Mouse (Mus musculus) forebrain, embryonic 15.5 days (tissue): ENCODE results near the gene Slc1a2. TPM values are rescaled to one million over a fixed set of nuclear protein-coding genes. Genes with fewer than 3 reads are reported as not detected.

Experiments used
- ATAC-seq: fragments of 200-750 bp; cut with Nextera tagmentation; replicated peaks from 2 replicates; pipeline ENCODE4 v1.8.0; 2017; ENCODE audit warnings: mild to moderate bottlenecking, moderate TSS enrichment, moderate library complexity
- H3K27ac ChIP-seq: fragments of 300-500 bp; sonication (generic); replicated peaks from 2 replicates; pipeline ENCODE4 v1.5.1; 2015; ENCODE audit warnings: mild to moderate bottlenecking, inconsistent platforms
- H3K27me3 ChIP-seq: fragments of 300-500 bp; sonication (generic); 2 replicates; pipeline ENCODE4 v1.6.1; 2015; ENCODE audit warnings: inconsistent platforms
- H3K36me3 ChIP-seq: fragments of 300-500 bp; sonication (generic); 2 replicates; pipeline ENCODE4 v1.6.1; 2015; ENCODE audit warnings: mild to moderate bottlenecking, inconsistent platforms
- H3K4me1 ChIP-seq: fragments of 300-500 bp; sonication (generic); 2 replicates; pipeline ENCODE4 v1.6.1; 2015; ENCODE audit warnings: inconsistent platforms
- H3K4me2 ChIP-seq: fragments of 300-500 bp; sonication (generic); replicated peaks from 2 replicates; pipeline ENCODE4 v1.6.1; 2015; ENCODE audit warnings: mild to moderate bottlenecking, inconsistent platforms
- H3K4me3 ChIP-seq: fragments of 300-500 bp; sonication (generic); 2 replicates; pipeline ENCODE4 v1.5.1; 2015; ENCODE audit warnings: mild to moderate bottlenecking, inconsistent platforms
- H3K9ac ChIP-seq: fragments of 300-500 bp; sonication (generic); replicated peaks from 2 replicates; pipeline ENCODE4 v1.6.1; 2015; ENCODE audit warnings: mild to moderate bottlenecking, inconsistent platforms
- H3K9me3 ChIP-seq: fragments of 300-500 bp; sonication (generic); 2 replicates; pipeline ENCODE4 v1.6.1; 2016; ENCODE audit warnings: inconsistent platforms
- WGBS: fragments of 180-500 bp; shearing (Covaris S2); methylation state at CpG from one replicate; pipeline ENCODE4 v1.1.7; 2015; ENCODE audit warnings: mixed read lengths; 5-methylcytosine and 5-hydroxymethylcytosine counted together
- polyA plus RNA-seq: library from polyadenylated mRNA; unstranded; fragments of >200 nt; fragmentation: Nextera tagmentation; extraction: Ambion mirVana; gene quantifications from 2 replicates; pipeline ENCODE4 v1.2.1, GENCODE M21; 2015

Slc1a2 gene
- polyA plus RNA-seq, 1 experiment from 2014 or later = 11.4 TPM

DNA sequence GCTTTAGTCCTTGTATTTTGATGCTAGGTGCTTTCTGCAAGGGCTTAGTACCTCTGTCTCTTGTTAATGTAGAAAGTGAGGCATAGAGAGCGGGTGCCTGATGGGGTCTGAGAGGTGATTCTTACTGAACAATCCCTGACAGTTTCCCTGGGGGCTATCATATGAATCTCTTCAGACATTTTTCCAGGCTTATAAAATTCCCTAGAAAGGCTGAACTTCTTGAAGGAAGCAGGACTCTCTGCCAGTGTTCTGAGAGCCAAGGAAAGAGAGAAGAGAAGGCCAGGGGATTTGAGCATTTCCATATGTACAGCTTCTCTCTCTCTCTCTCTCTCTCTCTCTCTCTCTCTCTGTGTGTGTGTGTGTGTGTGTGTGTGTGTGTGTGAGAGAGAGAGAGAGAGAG is 151.0 kb downstream of the Slc1a2 start:
- Histone ChIP-seq H3K27me3 (no peaks in the 10 kb centered on the region), H3K9me3 (no peaks in the 10 kb centered on the region), H3K4me3 (no peak overlapping the region), H3K36me3 (no peaks in the 10 kb centered on the region), H3K4me1 (no peaks in the 10 kb centered on the region), H3K27ac (no peak overlapping the region), H3K4me2 (no peak overlapping the region), H3K9ac (no peak overlapping the region)
- no peak for ATAC-seq
- WGBS = 94% methylated on average over 1 of the region's 1 CpGs

DNA sequence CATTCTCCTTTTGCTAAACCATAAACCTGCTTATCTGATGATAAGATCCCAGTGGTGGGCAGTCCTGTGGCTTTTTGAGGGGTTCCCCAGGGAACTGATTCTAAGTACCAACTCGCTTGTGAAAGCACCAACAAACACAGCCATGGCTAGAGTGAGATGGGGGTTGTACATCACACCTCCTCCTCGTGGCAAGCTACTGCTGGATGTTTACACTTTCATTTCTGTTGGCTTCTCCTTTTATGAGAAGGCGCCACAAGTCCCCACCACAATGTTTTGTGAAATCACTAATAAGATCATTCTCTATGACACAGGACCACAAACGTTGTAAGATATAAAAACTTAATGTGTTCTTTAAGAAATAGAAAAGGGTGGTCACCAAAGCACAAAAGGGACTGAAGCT is 154.3 kb downstream of the Slc1a2 start:
- Histone ChIP-seq H3K4me3 (no peak overlapping the region), H3K36me3 (no peaks in the 10 kb centered on the region), H3K4me1 (no peaks in the 10 kb centered on the region), H3K9me3 (no peaks in the 10 kb centered on the region), H3K27ac (no peak overlapping the region), H3K4me2 (no peak overlapping the region), H3K27me3 (no peaks in the 10 kb centered on the region), H3K9ac (no peak overlapping the region)
- WGBS = 77% methylated on average over 4 of the region's 4 CpGs
- ATAC-seq = no peak

- WGBS = 88% methylated on average over 6 of the region's 6 CpGs
- Histone ChIP-seq H3K9me3 (no peaks in the 10 kb centered on the region), H3K27me3 (no peaks in the 10 kb centered on the region), H3K9ac (no peak overlapping the region), H3K27ac (no peak overlapping the region), H3K36me3 (no peaks in the 10 kb centered on the region), H3K4me2 (no peak overlapping the region), H3K4me1 (peaks cover 1% of the 10 kb centered on the region; the same call in 1 of the 2 replicates), H3K4me3 (no peak overlapping the region)
- ATAC-seq = no peak
These were observed 156.9 kb downstream of the Slc1a2 start for GRCm38 (mm10) chr2:102815289-102815809.

DNA sequence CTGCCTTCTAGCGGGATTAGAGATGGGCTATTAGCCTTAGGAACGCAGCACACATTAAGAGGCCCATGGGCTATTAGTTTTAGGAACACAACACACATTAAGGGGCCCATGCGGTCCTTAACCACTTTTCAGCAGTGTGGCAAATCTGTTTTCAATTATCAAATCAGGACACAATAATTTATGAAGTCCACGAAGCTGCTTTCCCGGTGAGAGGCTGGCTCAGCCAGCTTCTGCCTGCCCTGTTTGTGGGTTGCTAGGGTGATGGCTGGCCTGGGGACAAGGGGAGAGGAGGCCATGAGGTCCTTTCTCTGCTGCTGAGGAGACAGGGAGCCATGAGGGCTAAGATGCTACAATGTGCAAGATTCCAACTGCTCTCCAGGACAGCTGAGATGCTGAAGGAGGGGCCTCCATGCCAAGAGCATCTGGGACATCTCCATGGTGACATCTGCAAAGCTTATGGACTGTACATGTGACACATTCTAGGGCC is 161.8 kb downstream of the Slc1a2 start:
- no peaks in the 10 kb centered on the region for H3K9me3 ChIP-seq
- 0 out of 2 replicates have a peak, but pooled peaks have one; percentile 41 for ATAC-seq
- no peaks in the 10 kb centered on the region for H3K27me3 ChIP-seq
- WGBS = 68% methylated on average over 5 of the region's 5 CpGs
- H3K9ac ChIP-seq = no peak overlapping the region
- peaks cover 4% of the 10 kb centered on the region; the same call in 1 of the 2 replicates for H3K4me1 ChIP-seq
- no peak overlapping the region for H3K4me3 ChIP-seq
- H3K36me3 ChIP-seq = no peaks in the 10 kb centered on the region
- no peak overlapping the region for H3K27ac ChIP-seq
- H3K4me2 ChIP-seq = no peak overlapping the region

- Histone ChIP-seq H3K4me2 (no peak overlapping the region), H3K27me3 (no peaks in the 10 kb centered on the region), H3K4me3 (no peak overlapping the region), H3K9ac (no peak overlapping the region), H3K27ac (no peak overlapping the region), H3K4me1 (peaks cover 4% of the 10 kb centered on the region; the same call in 1 of the 2 replicates), H3K9me3 (no peaks in the 10 kb centered on the region), H3K36me3 (no peaks in the 10 kb centered on the region)
- WGBS = 85% methylated on average over 8 of the region's 8 CpGs
- no peak for ATAC-seq
These were observed 162.3 kb downstream of the Slc1a2 start for GRCm38 (mm10) chr2:102820790-102821189.

- H3K27ac ChIP-seq = no peak overlapping the region
- 86% methylated on average over 6 of the region's 6 CpGs for WGBS
- ATAC-seq = no peak
- H3K4me1 ChIP-seq = peaks cover 4% of the 10 kb centered on the region; the same call in 1 of the 2 replicates
- H3K4me3 ChIP-seq = no peak overlapping the region
- H3K27me3 ChIP-seq = no peaks in the 10 kb centered on the region
- no peak overlapping the region for H3K4me2 ChIP-seq
- H3K9ac ChIP-seq = no peak overlapping the region
- H3K36me3 ChIP-seq = no peaks in the 10 kb centered on the region
- H3K9me3 ChIP-seq = no peaks in the 10 kb centered on the region
These were observed 163.6 kb downstream of the Slc1a2 start for GRCm38 (mm10) chr2:102822036-102822435.

DNA sequence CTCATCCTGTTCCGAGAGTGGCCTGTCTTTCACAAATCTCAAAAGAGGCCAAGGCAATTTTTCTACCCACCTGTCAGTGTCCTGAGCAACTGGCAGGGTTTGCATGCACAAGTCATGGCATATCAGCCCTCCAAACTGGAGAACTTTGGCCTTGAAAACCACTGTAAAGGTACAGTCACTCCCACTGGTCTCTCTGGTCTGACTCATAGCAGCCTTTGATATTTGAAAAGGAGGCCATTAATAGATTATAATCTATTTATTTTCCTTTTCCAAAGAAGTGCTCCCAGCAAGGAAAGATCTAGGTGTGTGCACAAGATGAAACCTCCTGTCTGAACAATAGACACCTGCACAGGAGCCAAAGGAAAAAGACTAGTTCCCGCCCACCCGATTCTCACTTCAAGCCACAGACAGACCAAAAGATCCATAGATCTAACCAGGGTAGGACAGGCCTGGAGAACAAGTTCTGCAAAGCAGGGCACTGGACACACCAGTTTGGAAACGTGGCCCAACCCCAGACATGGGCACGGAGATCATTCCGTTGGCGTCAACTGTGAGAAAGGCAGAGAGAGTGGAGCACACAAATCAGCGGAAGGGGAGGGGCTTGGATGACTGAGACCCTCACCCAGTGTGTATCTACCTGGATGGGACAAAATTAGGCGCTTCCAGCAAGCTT is 167.6 kb downstream of the Slc1a2 start:
- no peaks in the 10 kb centered on the region for H3K9me3 ChIP-seq
- no peaks in the 10 kb centered on the region for H3K36me3 ChIP-seq
- no peaks in the 10 kb centered on the region for H3K4me1 ChIP-seq
- no peak overlapping the region for H3K4me2 ChIP-seq
- H3K4me3 ChIP-seq = no peak overlapping the region
- no peak overlapping the region for H3K9ac ChIP-seq
- no peak overlapping the region for H3K27ac ChIP-seq
- ATAC-seq = no peak
- H3K27me3 ChIP-seq = no peaks in the 10 kb centered on the region
- WGBS = 92% methylated on average over 9 of the region's 9 CpGs

DNA sequence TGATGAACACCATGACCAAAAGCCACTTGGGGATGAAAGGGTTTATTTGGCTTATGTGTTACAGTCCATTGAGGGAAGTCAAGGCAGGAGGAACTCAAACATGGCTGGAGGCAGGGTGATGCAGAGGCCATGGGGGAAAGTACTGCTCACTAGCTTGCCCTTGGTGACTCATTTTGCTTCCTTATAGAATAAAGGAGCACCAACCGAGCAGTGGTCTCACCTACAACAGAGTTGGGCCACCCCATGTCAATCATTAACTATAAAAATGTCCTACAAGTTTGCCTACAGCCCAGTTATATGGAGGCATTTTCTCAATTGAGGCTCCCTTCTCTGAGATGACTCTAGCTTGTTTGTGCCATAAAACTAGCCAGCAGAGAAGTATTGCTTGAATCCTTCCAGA is 169.4 kb downstream of the Slc1a2 start:
- 74% methylated on average over 1 of the region's 1 CpGs for WGBS
- no peak for ATAC-seq
- Histone ChIP-seq H3K4me2 (no peak overlapping the region), H3K9me3 (no peaks in the 10 kb centered on the region), H3K36me3 (no peaks in the 10 kb centered on the region), H3K27me3 (no peaks in the 10 kb centered on the region), H3K9ac (no peak overlapping the region), H3K4me1 (no peaks in the 10 kb centered on the region), H3K27ac (no peak overlapping the region), H3K4me3 (no peak overlapping the region)

DNA sequence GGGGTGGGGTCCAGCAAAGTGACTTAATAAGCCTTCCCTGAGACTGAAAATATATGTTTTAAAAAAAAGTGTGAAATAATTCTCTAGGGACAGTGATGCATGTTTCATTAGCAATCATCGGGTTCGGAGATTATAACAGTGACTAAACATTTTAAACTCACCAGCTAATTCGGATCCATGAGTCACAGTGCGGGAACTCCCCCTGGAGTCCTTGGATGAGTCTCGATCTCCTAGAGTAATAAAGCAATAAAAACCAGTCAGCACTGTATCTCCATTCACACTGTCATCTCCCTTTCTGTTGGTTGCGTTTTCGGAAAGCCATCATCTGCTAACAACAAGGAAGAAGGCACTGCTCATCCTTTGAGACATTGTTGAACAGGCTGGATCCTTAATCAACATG is 169.9 kb downstream of the Slc1a2 start:
- Histone ChIP-seq H3K9ac (no peak overlapping the region), H3K4me1 (no peaks in the 10 kb centered on the region), H3K9me3 (no peaks in the 10 kb centered on the region), H3K36me3 (no peaks in the 10 kb centered on the region), H3K27ac (no peak overlapping the region), H3K4me2 (no peak overlapping the region), H3K27me3 (no peaks in the 10 kb centered on the region), H3K4me3 (no peak overlapping the region)
- WGBS = 97% methylated on average over 7 of the region's 7 CpGs
- no peak for ATAC-seq

DNA sequence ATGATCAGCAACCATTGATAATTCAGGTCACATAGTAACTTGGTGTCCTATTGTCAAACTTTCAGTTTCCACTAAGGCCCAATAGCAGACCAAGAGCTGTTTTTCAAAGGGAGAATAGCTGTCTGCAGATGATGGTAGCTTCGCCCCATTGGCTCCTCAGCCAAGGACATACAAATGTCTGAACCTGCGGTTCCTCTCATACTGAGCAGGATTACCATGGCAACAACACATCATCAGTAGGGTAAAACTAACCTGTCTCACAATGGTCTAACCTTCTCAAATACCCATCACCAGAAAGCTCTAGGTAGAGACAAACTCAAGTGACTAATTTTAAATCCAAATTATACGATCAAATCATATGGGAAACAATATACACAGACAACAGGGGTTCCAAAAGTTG is 170.7 kb downstream of the Slc1a2 start:
- no peak overlapping the region for H3K27ac ChIP-seq
- WGBS = 92% methylated on average over 3 of the region's 3 CpGs
- no peak for ATAC-seq

GRCm38 (mm10) chr2:102831547-102831946 is 173.1 kb downstream of the Slc1a2 start:
- Histone ChIP-seq H3K4me2 (no peak overlapping the region), H3K27me3 (no peaks in the 10 kb centered on the region), H3K36me3 (no peaks in the 10 kb centered on the region), H3K4me1 (no peaks in the 10 kb centered on the region), H3K9ac (no peak overlapping the region), H3K27ac (no peak overlapping the region), H3K9me3 (no peaks in the 10 kb centered on the region), H3K4me3 (no peak overlapping the region)
- no peak for ATAC-seq

More for the DNA sequence above, 170.7 kb downstream of the Slc1a2 start:
- no peaks in the 10 kb centered on the region for H3K9me3 ChIP-seq
- no peak overlapping the region for H3K4me3 ChIP-seq
- no peak overlapping the region for H3K9ac ChIP-seq
- H3K36me3 ChIP-seq = no peaks in the 10 kb centered on the region
- no peak overlapping the region for H3K4me2 ChIP-seq
- no peaks in the 10 kb centered on the region for H3K4me1 ChIP-seq
- H3K27me3 ChIP-seq = no peaks in the 10 kb centered on the region

GRCm38 (mm10) chr2:102838179-102838578 is 179.7 kb downstream of the Slc1a2 start:
- H3K27ac ChIP-seq = no peak overlapping the region
- no peak overlapping the region for H3K4me3 ChIP-seq
- H3K9ac ChIP-seq = no peak overlapping the region
- H3K4me1 ChIP-seq = no peaks in the 10 kb centered on the region
- 79% methylated on average over 7 of the region's 7 CpGs for WGBS
- H3K36me3 ChIP-seq = no peaks in the 10 kb centered on the region
- no peak for ATAC-seq
- H3K9me3 ChIP-seq = no peaks in the 10 kb centered on the region
- H3K4me2 ChIP-seq = no peak overlapping the region
- no peaks in the 10 kb centered on the region for H3K27me3 ChIP-seq
